Mouse (Mus musculus) bone marrow macrophage, adult 2 months (primary cell): ENCODE results near the gene H2al1i. TPM values are rescaled to one million over a fixed set of nuclear protein-coding genes. Genes with fewer than 3 reads are reported as not detected.

Experiments
- H3K27ac ChIP-seq: 2 replicates; pipeline ENCODE4 v1.5.1; 2012; ENCODE audit warnings: low read depth, low read length; ENCODE audit not compliant: insufficient read depth
- H3K4me1 ChIP-seq: 2 replicates; pipeline ENCODE4 v1.6.1; 2012; ENCODE audit warnings: low read length; ENCODE audit not compliant: control insufficient read depth, insufficient read depth
- H3K4me3 ChIP-seq: 2 replicates; pipeline ENCODE4 v1.5.1; 2012; ENCODE audit warnings: mild to moderate bottlenecking, low read length, moderate library complexity; ENCODE audit not compliant: insufficient read depth
- CTCF ChIP-seq: IDR thresholded peaks from 2 replicates; pipeline ENCODE4 v1.5.1; 2012; ENCODE audit warnings: low read depth, mild to moderate bottlenecking, low read length, moderate library complexity
- POLR2A ChIP-seq: IDR thresholded peaks from 2 replicates; pipeline ENCODE4 v1.6.1; 2012; ENCODE audit warnings: mild to moderate bottlenecking, low read depth, low read length, borderline replicate concordance
- polyA plus RNA-seq: library from polyadenylated mRNA; stranded (reverse); fragments of >200 nt; gene quantifications from 2 replicates; pipeline ENCODE4 v1.2.4, GENCODE M21; 2012; ENCODE audit not compliant: missing spikeins, insufficient read depth, insufficient read length

Gene H2al1i
- polyA plus RNA-seq, 1 experiment, result not detected

DNA sequence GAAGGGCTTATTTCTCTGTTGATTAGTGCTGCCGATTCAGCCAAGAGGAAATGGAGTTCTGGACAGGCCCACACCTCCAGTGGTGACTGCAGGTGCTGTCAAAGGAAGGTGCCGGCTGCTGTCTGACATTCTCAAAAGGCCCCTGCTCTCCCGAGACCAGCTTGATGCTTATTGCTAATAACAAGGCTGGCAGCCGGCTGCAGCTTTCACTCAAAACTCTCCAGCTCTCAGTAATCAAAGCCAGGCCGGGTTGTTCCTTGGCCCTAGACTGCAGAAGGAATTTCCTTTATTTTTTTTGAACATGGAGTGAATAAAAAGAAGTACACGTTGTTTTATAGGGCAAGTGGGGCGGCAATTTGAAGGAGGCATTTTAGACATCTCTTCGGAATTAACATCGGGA is 21.3 kb downstream of the H2al1i start:
- no peak overlapping the region for H3K27ac ChIP-seq
- no peaks in the 10 kb centered on the region for H3K4me1 ChIP-seq
- no peak for TF ChIP-seq CTCF
- no peak for TF ChIP-seq POLR2A
- no peak overlapping the region for H3K4me3 ChIP-seq

DNA sequence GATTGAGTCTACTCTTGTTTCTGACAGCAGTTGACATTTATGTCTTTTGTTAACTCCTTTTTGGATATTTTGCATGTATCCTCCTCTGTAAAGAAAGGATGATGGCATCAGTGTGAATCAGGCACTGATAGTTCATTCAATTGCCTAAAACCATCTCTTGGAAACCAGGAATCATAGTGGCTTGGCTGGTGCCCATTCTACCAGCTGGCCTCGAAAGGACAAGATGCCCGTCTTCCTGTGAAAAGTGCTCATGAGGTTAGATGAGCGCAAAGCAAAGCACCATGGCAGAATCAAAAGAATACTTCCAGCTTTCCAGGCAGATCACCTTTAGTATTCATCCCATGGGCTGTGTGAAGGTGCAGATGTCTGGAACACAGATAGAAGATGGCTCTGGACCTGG is 22.3 kb downstream of the H2al1i start:
- Histone ChIP-seq H3K27ac (no peak overlapping the region), H3K4me1 (no peaks in the 10 kb centered on the region), H3K4me3 (no peak overlapping the region)
- TF ChIP-seq POLR2A, result no peak
- no peak for TF ChIP-seq CTCF

DNA sequence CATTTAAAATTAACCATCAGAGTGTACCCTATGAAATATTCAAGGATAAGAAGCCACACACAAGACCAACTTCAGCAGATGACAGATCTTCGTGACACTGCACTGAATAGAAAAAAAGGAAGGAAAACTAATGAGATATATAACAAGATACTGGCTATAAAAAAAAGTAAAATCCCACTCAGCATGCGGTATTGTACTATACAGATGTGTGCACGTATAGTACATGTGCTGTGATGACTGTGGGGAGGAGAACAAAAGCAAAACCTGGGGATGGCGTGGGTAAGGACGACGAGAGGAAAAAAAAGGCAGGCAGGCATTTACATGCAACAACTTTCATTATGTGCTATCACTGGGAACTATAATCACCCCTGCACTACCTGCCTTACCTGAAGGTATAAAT is 36.4 kb downstream of the H2al1i start:
- H3K4me1 ChIP-seq, result no peaks in the 10 kb centered on the region
- H3K4me3 ChIP-seq, result no peak overlapping the region
- no peak overlapping the region for H3K27ac ChIP-seq
- TF ChIP-seq CTCF (no peak), POLR2A (no peak)

DNA sequence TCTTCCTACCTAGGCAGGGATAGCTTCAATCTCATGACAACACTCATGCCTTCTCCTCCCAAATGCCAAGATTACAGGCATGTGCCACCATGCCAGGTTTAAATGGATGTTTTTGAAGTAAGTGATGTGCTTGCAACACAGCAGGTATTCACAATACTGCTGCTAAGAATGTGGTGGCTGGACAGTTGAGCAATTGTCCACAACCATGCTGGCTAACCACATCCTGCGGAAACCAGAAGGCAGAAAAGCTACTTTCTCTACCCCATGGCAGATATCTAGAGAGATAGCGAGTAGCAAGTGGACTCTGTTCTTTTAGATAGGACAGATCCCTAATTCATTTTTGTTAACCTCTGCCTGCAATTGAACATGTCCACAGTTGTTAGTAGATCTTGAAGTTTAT is 36.8 kb downstream of the H2al1i start:
- Histone ChIP-seq H3K4me3 (no peak overlapping the region), H3K4me1 (no peaks in the 10 kb centered on the region), H3K27ac (no peak overlapping the region)
- no peak for TF ChIP-seq CTCF
- TF ChIP-seq POLR2A, result no peak

DNA sequence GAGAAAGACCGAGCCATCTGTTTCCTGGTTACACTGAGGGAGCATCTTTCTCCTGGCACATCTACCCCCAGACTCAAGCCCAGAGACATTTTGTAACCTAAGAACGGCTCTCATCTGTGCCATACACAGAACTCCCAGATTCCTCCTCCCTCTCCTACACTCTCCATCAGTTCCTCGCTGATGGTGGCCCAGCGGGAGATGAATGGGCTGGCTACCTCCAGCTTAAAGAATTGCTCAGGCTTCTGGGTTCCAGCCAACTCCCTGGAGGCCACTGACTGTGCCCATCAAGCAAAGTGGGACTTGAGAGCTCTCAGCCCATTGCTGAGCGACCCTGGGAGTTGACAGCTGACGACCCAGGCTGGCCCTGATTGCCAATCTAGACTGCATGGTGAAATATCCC is 39.4 kb downstream of the H2al1i start:
- Histone ChIP-seq H3K4me1 (no peaks in the 10 kb centered on the region), H3K4me3 (no peak overlapping the region), H3K27ac (no peak overlapping the region)
- TF ChIP-seq POLR2A, result no peak
- no peak for TF ChIP-seq CTCF

DNA sequence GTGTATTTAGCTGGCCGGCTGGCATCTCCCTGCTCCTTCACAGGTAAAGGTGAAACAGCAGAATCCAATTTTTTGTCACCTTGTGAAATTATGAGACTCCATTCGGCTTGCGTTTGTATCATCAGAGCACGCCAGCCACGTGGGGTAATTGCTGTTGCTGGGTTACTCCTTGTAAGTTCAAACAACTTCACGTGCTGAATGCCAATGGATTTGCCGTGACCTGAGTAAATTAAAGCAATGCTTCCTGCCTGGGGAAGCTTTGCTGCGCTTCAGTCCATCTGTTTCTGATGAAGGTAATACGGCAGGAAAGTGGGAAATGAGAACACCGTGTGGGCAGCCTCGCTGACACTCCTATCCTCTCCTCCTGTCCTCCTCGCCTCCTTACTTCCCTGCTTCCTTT is 40.7 kb downstream of the H2al1i start:
- TF ChIP-seq POLR2A, result no peak
- TF ChIP-seq CTCF, result no peak
- Histone ChIP-seq H3K4me1 (no peaks in the 10 kb centered on the region), H3K4me3 (no peak overlapping the region), H3K27ac (no peak overlapping the region)

Other genes starting within 250 kb of the H2al1i start
- gene H2al1a, start 25.4 kb upstream of the H2al1i start, polyA plus RNA-seq, result not detected in 2 replicates
- gene H2al1b, start 22.2 kb upstream of the H2al1i start, polyA plus RNA-seq, result not detected in 2 replicates
- not detected in 2 replicates for gene H2al1c, start 19.0 kb upstream of the H2al1i start, polyA plus RNA-seq
- not detected in 2 replicates for gene H2al1d, start 15.8 kb upstream of the H2al1i start, polyA plus RNA-seq
- gene H2al1e, start 12.7 kb upstream of the H2al1i start, polyA plus RNA-seq, result not detected in 2 replicates
- gene H2al1f, start 9.5 kb upstream of the H2al1i start, polyA plus RNA-seq, result not detected in 2 replicates
- gene H2al1g, start 6.4 kb upstream of the H2al1i start, polyA plus RNA-seq, result not detected in 2 replicates
- gene H2al1h, start 3.2 kb upstream of the H2al1i start, polyA plus RNA-seq, result not detected in 2 replicates
- gene H2al1j, start 3.2 kb downstream of the H2al1i start, polyA plus RNA-seq, result not detected in 2 replicates